Mouse (Mus musculus) limb, embryonic 10.5 days (tissue): ENCODE measurements around the gene Ppm1j. TPM values are rescaled to one million over a fixed set of nuclear protein-coding genes. Genes with fewer than 3 reads are reported as not detected.
"Not testable (repeated sequence)": the region's sequence is repeated elsewhere in the genome, so short reads cannot be mapped to it uniquely, and the experiment has no call there.

Experiments
- DNase-seq: peaks from one replicate; pipeline ENCODE4 v3.0.0-alpha.2; 2017; ENCODE audit warnings: low spot score
- H3K27ac ChIP-seq: fragments of 300-500 bp; sonication (generic); 2 replicates; pipeline ENCODE4 v1.5.1; 2016; ENCODE audit warnings: mild to moderate bottlenecking
- H3K27me3 ChIP-seq: fragments of 300-500 bp; sonication (generic); 2 replicates; pipeline ENCODE4 v1.6.1; 2016; ENCODE audit warnings: low read depth, mild to moderate bottlenecking; ENCODE audit not compliant: poor library complexity, severe bottlenecking
- H3K36me3 ChIP-seq: fragments of 300-500 bp; sonication (generic); 2 replicates; pipeline ENCODE4 v1.6.1; 2016; ENCODE audit warnings: mild to moderate bottlenecking, moderate library complexity
- H3K4me1 ChIP-seq: fragments of 300-500 bp; sonication (generic); 2 replicates; pipeline ENCODE4 v1.6.1; 2016
- H3K4me3 ChIP-seq: fragments of 300-500 bp; sonication (generic); 2 replicates; pipeline ENCODE4 v1.5.1; 2016; ENCODE audit warnings: mild to moderate bottlenecking, moderate library complexity
- H3K9me3 ChIP-seq: fragments of 300-500 bp; sonication (generic); replicated peaks from 2 replicates; pipeline ENCODE4 v1.6.1; 2016; ENCODE audit warnings: mild to moderate bottlenecking
- WGBS: fragments of 180-500 bp; shearing (Covaris S2); methylation state at CpG from one replicate; pipeline ENCODE4 v1.1.7; 2016; 5-methylcytosine and 5-hydroxymethylcytosine counted together
- polyA plus RNA-seq: library from polyadenylated mRNA; unstranded; fragments of >200 nt; fragmentation: Nextera tagmentation; extraction: Ambion mirVana; gene quantifications from 2 replicates; pipeline ENCODE4 v1.2.1, GENCODE M21; 2016

Ppm1j gene
- polyA plus RNA-seq: 2.5 and 3.2 TPM in 2 replicates

DNA sequence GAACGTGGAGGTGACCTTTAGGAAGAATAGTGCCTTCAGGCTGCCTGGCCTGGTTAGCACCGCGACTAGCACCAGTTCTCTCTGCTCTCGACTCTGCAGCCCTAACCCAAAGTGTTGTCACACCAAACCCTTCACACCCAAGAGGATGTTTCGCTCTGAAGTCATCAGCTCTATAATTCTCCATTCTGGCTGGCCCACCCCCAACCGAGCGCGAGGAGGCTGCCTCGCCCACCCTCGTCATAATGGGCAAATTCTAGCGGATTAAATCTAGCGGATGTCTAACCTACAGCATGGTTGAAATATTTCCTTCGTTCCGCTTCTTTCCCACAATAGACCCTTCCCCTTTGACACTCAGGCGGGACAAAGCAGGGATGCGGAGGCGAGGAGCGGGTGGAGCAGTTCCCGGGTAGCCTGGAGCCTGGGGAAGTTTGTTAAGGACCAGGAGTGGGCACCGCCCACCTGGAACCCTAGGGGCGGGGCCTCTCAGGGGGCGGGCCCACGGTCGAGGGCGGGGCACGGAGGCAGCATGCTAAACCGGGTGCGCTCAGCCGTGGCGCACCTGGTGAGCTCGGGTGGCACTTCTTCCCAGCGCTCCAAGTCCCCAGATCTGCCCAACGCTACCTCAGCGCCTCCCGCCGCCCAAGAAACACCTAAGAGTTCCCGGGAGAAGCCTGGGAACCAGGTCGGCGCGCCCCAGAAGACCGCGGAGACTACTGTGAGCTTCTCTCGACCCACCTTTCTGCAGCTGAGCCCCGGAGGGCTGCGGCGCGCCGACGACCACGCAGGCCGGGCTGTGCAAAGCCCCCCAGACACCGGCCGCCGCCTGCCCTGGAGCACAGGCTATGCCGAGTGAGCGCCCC is at the start of gene Ppm1j:
Gene Ppm1j (plus strand): TSS at position 496 of the 860 bp plus-strand sequence.
- Histone ChIP-seq H3K27me3 (peaks cover 99% of the 10 kb centered on the region), H3K36me3 (no peaks in the 10 kb centered on the region), H3K4me1 (peaks cover 52% of the 10 kb centered on the region), H3K27ac (peak within 1 kb of the TSS; percentile 62), H3K4me3 (peak within 1 kb of the TSS; percentile 62), H3K9me3 (no peaks in the 10 kb centered on the region)
- WGBS: 1% methylated on average over 56 of the region's 56 CpGs
- peak; percentile 83 for DNase-seq

- DNase-seq: no peak
- peaks cover 16% of the 10 kb centered on the region for H3K4me1 ChIP-seq
- H3K27me3 ChIP-seq: no peaks in the 10 kb centered on the region
- no peaks in the 10 kb centered on the region for H3K9me3 ChIP-seq
- WGBS: 18% methylated on average over 3 of the region's 3 CpGs
- no peak overlapping the region for H3K27ac ChIP-seq
- no peak overlapping the region for H3K4me3 ChIP-seq
- H3K36me3 ChIP-seq: no peaks in the 10 kb centered on the region
Measured at GRCm38 (mm10) chr3:104732907-104733306, 47.9 kb upstream of the Ppm1j start.

- 59% methylated on average over 7 of the region's 7 CpGs for WGBS
- DNase-seq: no peak
- no peaks in the 10 kb centered on the region for H3K27me3 ChIP-seq
- H3K36me3 ChIP-seq: no peaks in the 10 kb centered on the region
- H3K27ac ChIP-seq: no peak overlapping the region
- H3K4me3 ChIP-seq: no peak overlapping the region
- no peaks in the 10 kb centered on the region for H3K9me3 ChIP-seq
- H3K4me1 ChIP-seq: peaks cover 16% of the 10 kb centered on the region
Measured at GRCm38 (mm10) chr3:104734654-104735053, 46.2 kb upstream of the Ppm1j start.

- Histone ChIP-seq H3K27me3 (no peaks in the 10 kb centered on the region), H3K36me3 (no peaks in the 10 kb centered on the region), H3K4me3 (no peak overlapping the region), H3K4me1 (peaks cover 8% of the 10 kb centered on the region; the same call in 1 of the 2 replicates), H3K9me3 (no peaks in the 10 kb centered on the region), H3K27ac (no peak overlapping the region)
- WGBS: 92% methylated on average over 3 of the region's 3 CpGs
- DNase-seq: no peak
Measured at GRCm38 (mm10) chr3:104741954-104742353, 38.9 kb upstream of the Ppm1j start.

DNA sequence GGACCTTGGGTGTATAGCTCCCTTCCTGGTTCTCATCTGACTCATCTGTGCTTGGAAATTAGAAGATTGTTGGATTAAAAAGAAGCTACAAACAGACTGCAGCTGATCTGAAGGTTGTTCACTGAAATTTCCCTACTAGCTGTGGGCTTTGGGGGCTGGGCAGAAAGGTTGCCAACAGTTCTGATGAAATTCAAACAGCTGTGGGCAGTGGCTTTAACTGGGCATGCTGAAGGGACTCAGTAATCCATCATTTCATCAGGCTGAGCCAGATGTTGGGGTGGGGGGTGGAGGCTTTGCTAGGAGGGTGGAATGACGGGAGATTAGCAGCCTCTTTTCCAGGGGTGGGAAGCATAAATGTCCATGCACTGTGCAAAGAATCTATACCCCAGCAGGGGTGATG is 37.7 kb upstream of the Ppm1j start:
- no peak for DNase-seq
- WGBS: 48% methylated on average over 1 of the region's 1 CpGs
- Histone ChIP-seq H3K36me3 (no peaks in the 10 kb centered on the region), H3K4me1 (peaks cover 8% of the 10 kb centered on the region; the same call in 1 of the 2 replicates), H3K27ac (no peak overlapping the region), H3K27me3 (no peaks in the 10 kb centered on the region), H3K4me3 (no peak overlapping the region), H3K9me3 (no peaks in the 10 kb centered on the region)

DNA sequence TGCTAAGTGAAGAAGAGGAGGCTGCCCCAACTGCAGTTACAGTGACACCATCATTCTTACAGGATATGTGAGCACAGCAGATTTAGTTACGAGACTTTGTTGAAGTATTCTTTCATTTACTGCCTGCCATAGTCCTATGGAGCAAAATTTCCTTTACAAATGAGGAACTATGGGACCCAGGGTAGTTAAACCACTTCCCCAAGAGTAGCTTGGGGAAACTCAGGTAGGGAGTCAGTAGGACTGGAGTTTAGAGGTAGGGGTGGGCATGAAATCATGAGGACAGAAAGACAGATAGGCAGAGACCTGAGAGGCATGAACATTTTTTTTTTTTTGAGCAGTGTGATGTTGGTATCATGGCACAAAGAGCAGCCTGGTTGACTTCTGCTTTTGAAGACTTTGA is 37.0 kb upstream of the Ppm1j start:
- peaks cover 8% of the 10 kb centered on the region; the same call in 1 of the 2 replicates for H3K4me1 ChIP-seq
- WGBS: 87% methylated on average over 1 of the region's 1 CpGs
- no peak for DNase-seq
- H3K9me3 ChIP-seq: no peaks in the 10 kb centered on the region
- no peaks in the 10 kb centered on the region for H3K36me3 ChIP-seq
- no peaks in the 10 kb centered on the region for H3K27me3 ChIP-seq
- no peak overlapping the region for H3K27ac ChIP-seq
- no peak overlapping the region for H3K4me3 ChIP-seq

- H3K36me3 ChIP-seq, H3K4me1 ChIP-seq, H3K27ac ChIP-seq, H3K9me3 ChIP-seq: not testable (repeated sequence)
- Histone ChIP-seq H3K27me3 (peaks cover 22% of the 10 kb centered on the region; the same call in 1 of the 2 replicates), H3K4me3 (peak overlapping the region; percentile 28)
- DNase-seq: peak; percentile 60
- 14% methylated on average over 24 of the region's 25 CpGs for WGBS
Measured at GRCm38 (mm10) chr3:104752845-104753244, 28.0 kb upstream of the Ppm1j start.

DNA sequence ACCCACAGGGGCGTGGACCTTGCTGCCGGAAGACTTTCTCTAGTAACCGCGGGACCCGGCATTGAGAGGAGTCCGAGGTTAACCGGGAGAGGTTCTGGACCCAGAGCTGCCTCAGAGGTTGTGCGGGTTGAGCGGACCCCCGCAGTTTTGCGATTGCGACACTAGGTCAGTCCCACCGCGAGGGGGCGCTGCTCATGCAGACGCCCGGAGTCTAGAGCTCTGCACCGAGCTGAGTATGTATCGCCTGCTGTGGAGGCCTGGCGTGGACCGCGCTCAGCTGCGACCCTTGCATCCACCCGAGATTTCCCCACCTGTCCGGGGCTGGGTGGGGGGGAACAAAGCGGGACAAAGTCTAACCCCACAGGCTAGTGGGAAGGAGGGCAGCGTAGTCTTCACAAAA is 22.4 kb upstream of the Ppm1j start:
- Histone ChIP-seq H3K4me3 (peak overlapping the region; percentile 53), H3K27ac (peak overlapping the region; percentile 78), H3K9me3 (no peaks in the 10 kb centered on the region), H3K27me3 (peaks cover 56% of the 10 kb centered on the region), H3K4me1 (peaks cover 11% of the 10 kb centered on the region), H3K36me3 (no peaks in the 10 kb centered on the region)
- DNase-seq: peak; percentile 94
- WGBS: 2% methylated on average over 27 of the region's 27 CpGs

- peak overlapping the region; percentile 78 for H3K27ac ChIP-seq
- WGBS: 13% methylated on average over 5 of the region's 5 CpGs
- DNase-seq: peak; percentile 29
- peaks cover 11% of the 10 kb centered on the region for H3K4me1 ChIP-seq
- no peaks in the 10 kb centered on the region for H3K36me3 ChIP-seq
- no peaks in the 10 kb centered on the region for H3K9me3 ChIP-seq
- peak overlapping the region; percentile 53 for H3K4me3 ChIP-seq
- peaks cover 52% of the 10 kb centered on the region for H3K27me3 ChIP-seq
Measured at GRCm38 (mm10) chr3:104758869-104759268, 22.0 kb upstream of the Ppm1j start.

DNA sequence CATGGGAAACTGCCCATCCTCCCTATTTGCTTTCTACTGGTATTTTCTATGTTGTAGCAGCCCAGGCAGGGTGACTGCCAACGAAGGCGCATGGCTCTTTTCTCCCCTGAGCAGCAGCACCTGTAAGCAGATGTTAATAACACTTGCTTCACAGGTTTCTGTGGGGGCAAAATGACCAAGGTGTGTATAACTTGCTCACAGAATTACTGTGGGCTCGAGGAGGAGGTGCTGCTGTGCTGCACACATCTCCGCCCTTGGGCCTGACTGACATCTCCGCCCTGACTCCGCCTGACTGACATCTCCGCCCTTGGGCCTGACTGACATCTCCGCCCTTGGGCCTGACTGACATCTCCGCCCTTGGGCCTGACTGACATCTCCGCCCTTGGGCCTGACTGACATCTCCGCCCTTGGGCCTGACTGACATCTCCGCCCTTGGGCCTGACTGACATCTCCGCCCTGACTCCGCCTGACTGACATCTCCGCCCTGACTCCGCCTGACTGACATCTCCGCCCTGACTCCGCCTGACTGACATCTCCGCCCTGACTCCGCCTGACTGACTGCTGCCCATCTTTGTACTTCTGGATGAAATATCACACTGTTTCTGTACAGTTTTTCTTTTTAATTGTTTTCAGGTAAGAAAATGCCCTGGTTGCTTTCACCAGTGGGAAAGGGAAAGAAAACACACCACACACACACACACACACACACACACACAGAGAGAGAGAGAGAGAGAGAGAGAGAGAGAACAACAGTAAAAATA is 18.6 kb upstream of the Ppm1j start:
- 22% methylated on average over 20 of the region's 20 CpGs for WGBS
- H3K4me3 ChIP-seq, H3K27ac ChIP-seq, H3K9me3 ChIP-seq, H3K4me1 ChIP-seq, DNase-seq, H3K36me3 ChIP-seq: not testable (repeated sequence)
- H3K27me3 ChIP-seq: peaks cover 42% of the 10 kb centered on the region

- Histone ChIP-seq H3K27ac (no peak overlapping the region), H3K4me1 (peaks cover 16% of the 10 kb centered on the region), H3K9me3 (no peaks in the 10 kb centered on the region), H3K27me3 (peaks cover 30% of the 10 kb centered on the region), H3K4me3 (no peak overlapping the region), H3K36me3 (no peaks in the 10 kb centered on the region)
- WGBS: 28% methylated on average over 4 of the region's 4 CpGs
- peak; percentile 57 for DNase-seq
Measured at GRCm38 (mm10) chr3:104765021-104765420, 15.8 kb upstream of the Ppm1j start.

- Histone ChIP-seq H3K27me3 (peaks cover 11% of the 10 kb centered on the region), H3K4me3 (no peak overlapping the region), H3K36me3 (no peaks in the 10 kb centered on the region), H3K4me1 (peaks cover 37% of the 10 kb centered on the region), H3K27ac (no peak overlapping the region), H3K9me3 (no peaks in the 10 kb centered on the region)
- DNase-seq: no peak
- 62% methylated on average over 2 of the region's 2 CpGs for WGBS
Measured at GRCm38 (mm10) chr3:104767141-104767540, 13.7 kb upstream of the Ppm1j start.

- 82% methylated on average over 4 of the region's 4 CpGs for WGBS
- no peak for DNase-seq
- Histone ChIP-seq H3K4me1 (peaks cover 43% of the 10 kb centered on the region), H3K27me3 (peaks cover 6% of the 10 kb centered on the region; the same call in 1 of the 2 replicates), H3K9me3 (no peaks in the 10 kb centered on the region), H3K4me3 (no peak overlapping the region), H3K27ac (no peak overlapping the region), H3K36me3 (no peaks in the 10 kb centered on the region)
Measured at GRCm38 (mm10) chr3:104767716-104768115, 13.1 kb upstream of the Ppm1j start.
